Mouse (Mus musculus) layer of hippocampus, adult 2 months (tissue): Measurements from ENCODE around the gene Rad51b. TPM values are rescaled to one million over a fixed set of nuclear protein-coding genes. Genes with fewer than 3 reads are reported as not detected.

Experiments used
- DNase-seq, 2 experiments: peaks; one replicate each; pipeline ENCODE4 v3.0.0; 2022; ENCODE audit warnings: low spot score in 2 of 2
- H3K27ac ChIP-seq: fragments of 200-600 bp; 2 replicates; pipeline ENCODE4 v1.8.1; 2022
- H3K4me3 ChIP-seq: fragments of 200-600 bp; 2 replicates; pipeline ENCODE4 v1.8.1; 2022; ENCODE audit warnings: mild to moderate bottlenecking
- CTCF ChIP-seq: fragments of 200-600 bp; conservative IDR thresholded peaks from 2 replicates; pipeline ENCODE4 v1.8.1; 2022; ENCODE audit warnings: antibody characterized with exemption, mild to moderate bottlenecking, moderate library complexity
- total RNA-seq, 2 experiments: library from RNA; stranded (reverse); gene quantifications; 2 replicates each; pipeline ENCODE4 v1.2.3; 2021

The Rad51b gene
- total RNA-seq, 2 experiments from 2014 or later: 0.18 TPM; not detected in 1

GRCm38 (mm10) chr12:79346198-79346733 is 49.2 kb downstream of the Rad51b start:
- Histone ChIP-seq H3K4me3 (no peak overlapping the region), H3K27ac (no peak overlapping the region)
- no peak for TF ChIP-seq CTCF
- no peak for DNase-seq

- peak; percentile 93 for TF ChIP-seq CTCF
- no peak overlapping the region for H3K27ac ChIP-seq
Observed at GRCm38 (mm10) chr12:79347643-79348042, 50.6 kb downstream of the Rad51b start.

GRCm38 (mm10) chr12:79351461-79351860 is 54.4 kb downstream of the Rad51b start:
- no peak overlapping the region for H3K27ac ChIP-seq
- TF ChIP-seq CTCF: no peak
- H3K4me3 ChIP-seq: no peak overlapping the region
- no peak for DNase-seq

More at GRCm38 (mm10) chr12:79347643-79348042, 50.6 kb downstream of the Rad51b start:
- DNase-seq: peak; percentile 70 to 72
- H3K4me3 ChIP-seq: no peak overlapping the region

- DNase-seq: no peak
- TF ChIP-seq CTCF: no peak
- Histone ChIP-seq H3K27ac (no peak overlapping the region), H3K4me3 (no peak overlapping the region)
Observed at GRCm38 (mm10) chr12:79352086-79352741, 55.1 kb downstream of the Rad51b start.

- no peak for DNase-seq
- Histone ChIP-seq H3K27ac (no peak overlapping the region), H3K4me3 (no peak overlapping the region)
- no peak for TF ChIP-seq CTCF
Observed at GRCm38 (mm10) chr12:79352742-79353114, 55.6 kb downstream of the Rad51b start.

GRCm38 (mm10) chr12:79353356-79353755 is 56.3 kb downstream of the Rad51b start:
- Histone ChIP-seq H3K27ac (no peak overlapping the region), H3K4me3 (no peak overlapping the region)
- no peak for DNase-seq
- TF ChIP-seq CTCF: no peak

GRCm38 (mm10) chr12:79354621-79355020 is 57.5 kb downstream of the Rad51b start:
- no peak overlapping the region for H3K4me3 ChIP-seq
- DNase-seq: no peak
- no peak for TF ChIP-seq CTCF
- H3K27ac ChIP-seq: no peak overlapping the region

- Histone ChIP-seq H3K27ac (no peak overlapping the region), H3K4me3 (no peak overlapping the region)
- DNase-seq: no peak
- TF ChIP-seq CTCF: no peak
Observed at GRCm38 (mm10) chr12:79356138-79356537, 59.1 kb downstream of the Rad51b start.

- no peak for DNase-seq
- TF ChIP-seq CTCF: no peak
- H3K27ac ChIP-seq: no peak overlapping the region
- H3K4me3 ChIP-seq: no peak overlapping the region
Observed at GRCm38 (mm10) chr12:79357631-79358030, 60.5 kb downstream of the Rad51b start.

GRCm38 (mm10) chr12:79358613-79359218 is 61.6 kb downstream of the Rad51b start:
- peak; percentile 86 for TF ChIP-seq CTCF
- H3K4me3 ChIP-seq: no peak overlapping the region
- peak; percentile 71 to 75 for DNase-seq
- no peak overlapping the region for H3K27ac ChIP-seq

- no peak overlapping the region for H3K27ac ChIP-seq
- DNase-seq: no peak
- H3K4me3 ChIP-seq: no peak overlapping the region
- no peak for TF ChIP-seq CTCF
Observed at GRCm38 (mm10) chr12:79359404-79359803, 62.3 kb downstream of the Rad51b start.

- no peak for DNase-seq
- Histone ChIP-seq H3K27ac (no peak overlapping the region), H3K4me3 (no peak overlapping the region)
- TF ChIP-seq CTCF: peak; percentile 77
Observed at GRCm38 (mm10) chr12:79362219-79362618, 65.1 kb downstream of the Rad51b start.

- no peak for TF ChIP-seq CTCF
- Histone ChIP-seq H3K4me3 (no peak overlapping the region), H3K27ac (no peak overlapping the region)
- DNase-seq: no peak
Observed at GRCm38 (mm10) chr12:79364284-79364683, 67.2 kb downstream of the Rad51b start.

GRCm38 (mm10) chr12:79368818-79369217 is 71.7 kb downstream of the Rad51b start:
- no peak for TF ChIP-seq CTCF

More at GRCm38 (mm10) chr12:79368818-79369217, 71.7 kb downstream of the Rad51b start:
- no peak for DNase-seq
- Histone ChIP-seq H3K4me3 (no peak overlapping the region), H3K27ac (no peak overlapping the region)
